Mouse (Mus musculus) forebrain, embryonic 12.5 days (tissue): ENCODE measurements around the gene Stk39. TPM values are rescaled to one million over a fixed set of nuclear protein-coding genes. Genes with fewer than 3 reads are reported as not detected.

ENCODE experiments used
- ATAC-seq: fragments of 200-750 bp; cut with Nextera tagmentation; 2 replicates; pipeline ENCODE4 v1.8.0; 2017; ENCODE audit warnings: moderate TSS enrichment; ENCODE audit not compliant: low FRiP score
- H3K27ac ChIP-seq: fragments of 300-500 bp; sonication (generic); 2 replicates; pipeline ENCODE4 v1.5.1; 2016; ENCODE audit warnings: mild to moderate bottlenecking
- H3K27me3 ChIP-seq: fragments of 300-500 bp; sonication (generic); 2 replicates; pipeline ENCODE4 v1.6.1; 2016; ENCODE audit warnings: mild to moderate bottlenecking
- H3K36me3 ChIP-seq: fragments of 300-500 bp; sonication (generic); replicated peaks from 2 replicates; pipeline ENCODE4 v1.6.1; 2016; ENCODE audit warnings: mild to moderate bottlenecking
- H3K4me1 ChIP-seq: fragments of 300-500 bp; sonication (generic); 2 replicates; pipeline ENCODE4 v1.6.1; 2016
- H3K4me2 ChIP-seq: fragments of 300-500 bp; sonication (generic); 2 replicates; pipeline ENCODE4 v1.6.1; 2016; ENCODE audit warnings: mild to moderate bottlenecking, moderate library complexity
- H3K4me3 ChIP-seq: fragments of 300-500 bp; sonication (generic); replicated peaks from 2 replicates; pipeline ENCODE4 v1.5.1; 2016; ENCODE audit warnings: mild to moderate bottlenecking
- H3K9ac ChIP-seq: fragments of 300-500 bp; sonication (generic); 2 replicates; pipeline ENCODE4 v1.6.1; 2016; ENCODE audit warnings: mild to moderate bottlenecking
- H3K9me3 ChIP-seq: fragments of 300-500 bp; sonication (generic); 2 replicates; pipeline ENCODE4 v1.6.1; 2016
- WGBS: fragments of 180-500 bp; shearing (Covaris S2); methylation state at CpG from one replicate; pipeline ENCODE4 v1.1.7; 2016; 5-methylcytosine and 5-hydroxymethylcytosine counted together
- polyA plus RNA-seq: library from polyadenylated mRNA; unstranded; fragments of >200 nt; fragmentation: Nextera tagmentation; extraction: Ambion mirVana; gene quantifications from 2 replicates; pipeline ENCODE4 v1.2.1, GENCODE M21; 2016

Stk39 gene
- polyA plus RNA-seq, 1 experiment from 2014 or later: 43.6 TPM

DNA sequence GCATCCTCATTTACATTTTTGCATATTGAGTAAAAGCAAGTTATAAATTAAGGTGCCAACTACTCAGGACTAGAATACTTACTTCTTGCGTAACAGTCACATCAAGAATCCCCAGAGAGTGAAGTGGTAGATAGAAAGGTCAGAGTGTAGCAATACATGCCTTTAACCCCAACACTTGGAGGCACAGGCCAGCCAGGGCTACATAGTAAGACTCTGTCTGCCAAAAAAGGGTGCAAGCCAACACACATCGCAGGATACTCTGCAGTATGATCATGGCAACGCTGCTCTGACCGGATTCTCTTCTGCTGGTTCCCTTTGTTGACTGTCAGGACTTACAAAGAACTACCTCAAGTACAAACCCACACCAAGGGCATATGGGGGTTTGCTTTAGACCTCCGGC lies 101.7 kb downstream of the Stk39 start:
- H3K4me3 ChIP-seq: no peak overlapping the region
- H3K36me3 ChIP-seq: no peaks in the 10 kb centered on the region
- H3K9ac ChIP-seq: no peak overlapping the region
- no peaks in the 10 kb centered on the region for H3K9me3 ChIP-seq
- H3K4me1 ChIP-seq: peaks cover 44% of the 10 kb centered on the region
- H3K27ac ChIP-seq: no peak overlapping the region
- H3K27me3 ChIP-seq: no peaks in the 10 kb centered on the region
- no peak overlapping the region for H3K4me2 ChIP-seq
- ATAC-seq: no peak
- 71% methylated on average over 5 of the region's 5 CpGs for WGBS

DNA sequence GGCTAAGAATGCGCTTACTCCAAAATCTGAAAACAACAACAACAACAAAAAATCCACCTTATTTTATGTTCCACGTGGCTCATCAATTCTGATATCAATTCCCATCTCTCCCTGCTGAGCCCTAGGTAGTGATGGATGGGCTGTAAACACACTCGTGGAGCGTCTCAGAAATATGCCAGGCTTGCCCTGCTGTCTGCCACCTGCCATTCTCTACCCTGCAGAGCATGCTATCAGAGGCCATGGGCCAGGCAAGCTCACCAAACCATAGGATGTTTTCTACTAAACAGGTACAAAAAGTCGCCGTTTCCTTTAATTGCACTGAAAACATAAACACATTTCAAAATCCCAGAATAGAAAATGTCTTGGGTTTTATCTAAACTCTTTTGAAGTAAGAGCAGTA lies 103.0 kb downstream of the Stk39 start:
- WGBS: 93% methylated on average over 6 of the region's 6 CpGs
- Histone ChIP-seq H3K27ac (no peak overlapping the region), H3K36me3 (no peaks in the 10 kb centered on the region), H3K4me2 (no peak overlapping the region), H3K4me1 (peaks cover 55% of the 10 kb centered on the region), H3K27me3 (no peaks in the 10 kb centered on the region), H3K9ac (no peak overlapping the region), H3K9me3 (no peaks in the 10 kb centered on the region), H3K4me3 (no peak overlapping the region)
- ATAC-seq: no peak

DNA sequence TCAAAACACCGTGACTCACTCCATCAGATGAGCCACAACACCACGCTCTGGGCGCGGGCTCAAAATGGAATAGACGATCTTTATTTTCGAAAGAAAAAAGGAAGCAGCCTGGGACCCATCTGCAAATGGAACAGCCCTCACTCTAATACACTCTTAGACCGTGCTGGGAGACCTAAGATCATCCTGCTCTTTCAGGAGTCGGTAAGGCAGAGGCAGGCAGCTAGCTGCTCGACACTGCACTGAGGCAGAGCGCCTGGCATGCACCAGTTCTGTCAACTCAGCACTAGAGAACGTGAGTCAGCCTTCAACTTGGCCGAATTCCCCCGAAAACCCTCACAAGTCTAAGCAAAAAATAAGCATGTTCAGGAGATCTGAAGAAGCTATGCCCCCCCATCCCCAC lies 104.1 kb downstream of the Stk39 start:
- 0 out of 2 replicates have a peak, but pooled peaks have one; percentile 27 for ATAC-seq
- no peaks in the 10 kb centered on the region for H3K27me3 ChIP-seq
- H3K9me3 ChIP-seq: no peaks in the 10 kb centered on the region
- H3K4me1 ChIP-seq: peaks cover 58% of the 10 kb centered on the region
- no peak overlapping the region for H3K4me3 ChIP-seq
- no peak overlapping the region for H3K9ac ChIP-seq
- H3K4me2 ChIP-seq: no peak overlapping the region
- WGBS: 29% methylated on average over 13 of the region's 13 CpGs
- peak overlapping the region; percentile 42; the same call in 1 of the 2 replicates for H3K27ac ChIP-seq
- H3K36me3 ChIP-seq: no peaks in the 10 kb centered on the region

DNA sequence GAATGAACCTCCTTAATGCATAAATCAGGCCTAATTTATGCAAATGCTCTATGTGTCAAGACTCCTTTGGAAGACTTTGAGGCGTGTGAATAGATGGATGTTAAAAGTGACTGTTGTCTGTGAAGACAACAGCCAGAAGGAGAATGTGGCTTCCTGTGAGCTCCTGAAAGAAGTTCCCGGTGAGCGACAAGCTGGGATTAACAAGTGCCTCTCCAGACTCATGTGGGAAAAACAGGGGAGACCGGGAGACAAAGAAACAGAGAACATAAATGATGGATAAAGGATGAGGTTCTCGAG lies 105.2 kb downstream of the Stk39 start:
- Histone ChIP-seq H3K4me3 (no peak overlapping the region), H3K36me3 (no peaks in the 10 kb centered on the region), H3K4me1 (peaks cover 66% of the 10 kb centered on the region), H3K9me3 (no peaks in the 10 kb centered on the region), H3K9ac (no peak overlapping the region), H3K4me2 (peak overlapping the region; percentile 48), H3K27me3 (no peaks in the 10 kb centered on the region), H3K27ac (no peak overlapping the region; the same call in 1 of the 2 replicates)
- ATAC-seq: peak; percentile 52
- WGBS: 4% methylated on average over 5 of the region's 5 CpGs

- no peaks in the 10 kb centered on the region for H3K9me3 ChIP-seq
- peak; percentile 65 for ATAC-seq
- H3K4me1 ChIP-seq: peaks cover 71% of the 10 kb centered on the region
- H3K9ac ChIP-seq: peak overlapping the region; percentile 36; the same call in 1 of the 2 replicates
- H3K27me3 ChIP-seq: no peaks in the 10 kb centered on the region
- peak overlapping the region; percentile 28 for H3K4me3 ChIP-seq
- H3K27ac ChIP-seq: peak overlapping the region; percentile 65
- H3K36me3 ChIP-seq: no peaks in the 10 kb centered on the region
- 2% methylated on average over 18 of the region's 18 CpGs for WGBS
- peak overlapping the region; percentile 48 for H3K4me2 ChIP-seq
Observed at GRCm38 (mm10) chr2:68366091-68366896, 105.8 kb downstream of the Stk39 start.

- Histone ChIP-seq H3K36me3 (no peaks in the 10 kb centered on the region), H3K4me1 (peaks cover 70% of the 10 kb centered on the region), H3K4me2 (peak overlapping the region; percentile 48), H3K27ac (peak overlapping the region; percentile 65), H3K9ac (peak overlapping the region; percentile 36; the same call in 1 of the 2 replicates), H3K9me3 (no peaks in the 10 kb centered on the region), H3K27me3 (no peaks in the 10 kb centered on the region), H3K4me3 (peak overlapping the region; percentile 28)
- 22% methylated on average over 6 of the region's 7 CpGs for WGBS
- 0 out of 2 replicates have a peak, but pooled peaks have one; percentile 2 for ATAC-seq
Observed at GRCm38 (mm10) chr2:68365504-68365903, 106.6 kb downstream of the Stk39 start.

DNA sequence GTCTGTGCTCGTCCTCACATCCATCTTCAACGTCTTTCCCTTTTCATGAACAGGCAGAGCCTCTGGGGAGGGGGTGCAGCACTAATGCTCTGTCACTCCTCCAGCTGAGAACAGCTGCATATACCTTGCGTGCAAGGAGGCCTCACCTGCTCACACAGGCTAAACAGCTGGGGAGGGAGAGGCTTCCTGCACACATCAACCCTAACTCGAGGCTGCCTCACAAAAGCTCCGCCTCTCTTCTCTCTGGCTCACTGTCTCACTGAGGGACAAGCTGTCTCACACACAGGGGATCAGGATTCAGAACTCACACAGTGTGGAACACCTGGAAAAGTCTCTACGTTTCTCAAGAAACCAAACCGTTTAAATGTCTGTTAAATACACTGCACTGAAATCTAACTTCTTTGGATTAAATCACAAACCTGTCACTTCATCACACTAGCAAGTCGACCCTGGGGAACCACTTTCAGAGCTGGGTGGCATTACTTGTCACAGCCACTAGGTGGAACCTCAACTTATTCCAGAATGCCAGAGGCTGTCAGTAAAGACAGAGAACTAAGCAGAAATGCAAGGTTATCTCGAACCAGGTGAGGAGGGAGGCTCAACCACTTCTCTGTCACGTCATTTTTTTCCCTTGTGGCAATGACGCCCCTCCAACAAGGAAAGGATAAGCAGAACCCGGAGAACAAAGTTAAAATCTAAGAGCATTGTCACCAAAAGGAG lies 107.7 kb downstream of the Stk39 start:
- H3K4me3 ChIP-seq: 0 out of 2 replicates have a peak overlapping the region, but pooled peaks have one; percentile 10
- H3K9me3 ChIP-seq: no peaks in the 10 kb centered on the region
- peak overlapping the region; percentile 39 for H3K4me2 ChIP-seq
- no peaks in the 10 kb centered on the region for H3K36me3 ChIP-seq
- peak; percentile 31; the same call in 1 of the 2 replicates for ATAC-seq
- H3K9ac ChIP-seq: no peak overlapping the region
- H3K27me3 ChIP-seq: no peaks in the 10 kb centered on the region
- WGBS: 16% methylated on average over 12 of the region's 12 CpGs
- no peak overlapping the region for H3K27ac ChIP-seq
- H3K4me1 ChIP-seq: peaks cover 60% of the 10 kb centered on the region

GRCm38 (mm10) chr2:68363159-68363558 lies 108.9 kb downstream of the Stk39 start:
- Histone ChIP-seq H3K27me3 (no peaks in the 10 kb centered on the region), H3K4me1 (peaks cover 58% of the 10 kb centered on the region), H3K9ac (no peak overlapping the region), H3K27ac (no peak overlapping the region), H3K4me2 (no peak overlapping the region), H3K36me3 (peaks cover 7% of the 10 kb centered on the region), H3K9me3 (no peaks in the 10 kb centered on the region), H3K4me3 (no peak overlapping the region)
- WGBS: 70% methylated on average over 4 of the region's 4 CpGs
- ATAC-seq: no peak

- no peak overlapping the region for H3K27ac ChIP-seq
- WGBS: 64% methylated on average over 5 of the region's 5 CpGs
- H3K27me3 ChIP-seq: no peaks in the 10 kb centered on the region
- ATAC-seq: no peak
- H3K4me2 ChIP-seq: no peak overlapping the region
- no peak overlapping the region for H3K4me3 ChIP-seq
- peaks cover 14% of the 10 kb centered on the region for H3K36me3 ChIP-seq
- peaks cover 43% of the 10 kb centered on the region for H3K4me1 ChIP-seq
- no peak overlapping the region for H3K9ac ChIP-seq
- H3K9me3 ChIP-seq: no peaks in the 10 kb centered on the region
Observed at GRCm38 (mm10) chr2:68361701-68362100, 110.4 kb downstream of the Stk39 start.

DNA sequence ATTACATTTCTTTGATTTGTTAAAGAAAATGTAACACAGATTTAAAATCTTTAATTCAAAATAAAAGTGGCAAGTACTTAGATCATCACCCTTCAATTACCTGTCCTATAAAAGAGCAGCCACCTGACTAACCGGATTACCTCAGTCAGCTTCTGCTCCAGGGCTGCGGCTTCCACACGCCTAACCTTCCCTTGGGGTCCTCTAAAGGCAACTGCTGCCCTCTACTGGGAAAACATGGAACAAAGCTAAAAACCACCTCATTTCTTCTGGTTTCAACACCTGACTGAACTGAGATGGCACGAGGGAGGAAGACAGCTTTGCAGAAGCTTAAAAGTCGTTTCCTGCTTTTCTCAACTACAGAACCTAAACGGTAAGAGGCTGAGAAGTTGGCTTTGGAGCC lies 121.4 kb downstream of the Stk39 start:
- Histone ChIP-seq H3K4me1 (peaks cover 24% of the 10 kb centered on the region), H3K27ac (no peak overlapping the region), H3K9me3 (no peaks in the 10 kb centered on the region), H3K4me3 (no peak overlapping the region), H3K27me3 (peaks cover 6% of the 10 kb centered on the region; the same call in 1 of the 2 replicates), H3K4me2 (no peak overlapping the region), H3K36me3 (peaks cover 12% of the 10 kb centered on the region), H3K9ac (no peak overlapping the region)
- 14% methylated on average over 6 of the region's 6 CpGs for WGBS
- peak; percentile 61; the same call in 1 of the 2 replicates for ATAC-seq

DNA sequence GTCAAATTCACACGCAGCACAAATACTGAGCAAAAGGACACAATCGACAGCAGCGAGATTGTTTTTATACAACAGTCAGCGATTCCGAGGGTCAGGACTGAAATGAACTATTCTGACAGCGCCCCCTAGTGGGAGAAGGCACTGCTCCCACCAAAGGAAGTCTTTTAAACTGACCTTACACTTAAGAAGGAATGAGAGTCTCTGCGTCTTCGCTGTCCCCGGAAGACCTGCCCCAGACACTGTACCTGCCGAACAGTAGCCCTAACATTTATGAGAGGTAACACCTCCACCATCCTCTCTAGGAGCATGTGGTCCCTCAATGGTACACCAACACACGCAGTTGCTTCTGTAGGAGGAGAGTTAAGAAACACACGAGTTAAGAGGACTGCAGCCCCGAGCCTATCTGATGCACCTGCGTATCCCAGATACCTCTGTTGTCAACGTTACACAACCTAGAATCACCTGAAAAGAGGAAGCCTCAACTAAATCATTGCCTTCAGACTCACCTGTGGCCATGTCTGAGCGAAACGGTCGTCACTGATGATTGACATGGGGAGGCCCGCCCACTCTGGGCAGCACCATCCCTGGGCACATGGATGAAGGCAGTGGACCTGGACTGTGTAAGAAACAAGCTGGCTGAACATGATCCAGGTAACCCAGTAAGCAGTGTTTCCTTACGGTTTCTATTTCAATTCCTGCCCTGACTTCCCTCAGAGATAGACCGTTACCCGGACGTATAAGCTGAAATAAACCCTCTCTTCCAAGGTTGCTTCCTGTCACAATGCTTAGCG lies 122.3 kb downstream of the Stk39 start:
- no peak overlapping the region for H3K27ac ChIP-seq
- no peak overlapping the region for H3K4me2 ChIP-seq
- peaks cover 6% of the 10 kb centered on the region; the same call in 1 of the 2 replicates for H3K27me3 ChIP-seq
- ATAC-seq: peak; percentile 53
- no peak overlapping the region for H3K4me3 ChIP-seq
- H3K9me3 ChIP-seq: no peaks in the 10 kb centered on the region
- peaks cover 19% of the 10 kb centered on the region for H3K36me3 ChIP-seq
- no peak overlapping the region for H3K9ac ChIP-seq
- peaks cover 24% of the 10 kb centered on the region for H3K4me1 ChIP-seq
- 56% methylated on average over 24 of the region's 24 CpGs for WGBS

- H3K4me2 ChIP-seq: no peak overlapping the region
- WGBS: 80% methylated on average over 12 of the region's 12 CpGs
- H3K4me1 ChIP-seq: peaks cover 24% of the 10 kb centered on the region
- H3K9me3 ChIP-seq: no peaks in the 10 kb centered on the region
- no peak for ATAC-seq
- H3K36me3 ChIP-seq: peaks cover 19% of the 10 kb centered on the region
- no peak overlapping the region for H3K4me3 ChIP-seq
- no peak overlapping the region for H3K27ac ChIP-seq
- peaks cover 6% of the 10 kb centered on the region; the same call in 1 of the 2 replicates for H3K27me3 ChIP-seq
- H3K9ac ChIP-seq: no peak overlapping the region
Observed at GRCm38 (mm10) chr2:68348966-68349365, 123.1 kb downstream of the Stk39 start.
